Mouse (Mus musculus) Patski (cell line): ENCODE results near the gene Gm10324. TPM values are rescaled to one million over a fixed set of nuclear protein-coding genes. Genes with fewer than 3 reads are reported as not detected.
"Not testable (repeated sequence)": the region's sequence is repeated elsewhere in the genome, so short reads cannot be mapped to it uniquely, and the experiment has no call there.

Experiments
- ATAC-seq: fragments of 100-300 bp; one replicate; pipeline ENCODE4 v1.8.0; 2021
- CTCF ChIA-PET: fragments of 350-600 bp; sonication (Branson Sonifier 250); formaldehyde crosslinking; loops from one replicate; lab custom pipeline; 2022; ENCODE audit warnings: inconsistent platforms; lab: Charles Lee
- POLR2A ChIA-PET: fragments of 350-600 bp; sonication (Branson Sonifier 250); formaldehyde crosslinking; loops from one replicate; lab custom pipeline; 2022; ENCODE audit warnings: antibody characterized with exemption, inconsistent platforms; lab: Charles Lee
- DNase-seq: peaks from one replicate; pipeline ENCODE4 v3.0.0-alpha.2; 2011; ENCODE audit warnings: low read depth, low spot score
- H3K27me3 ChIP-seq: fragments of 371-371 bp; one replicate; pipeline ENCODE4 v1.5.1; 2021
- in situ Hi-C: fragments of 300-500 bp; cut with MboI; formaldehyde crosslinking; loops from 3 replicates; pipeline ENCODE4 v1.11.1; 2018; ENCODE audit warnings: low pct_unique_long_range_greater_than_20kb, mixed read lengths
- polyA plus RNA-seq: library from polyadenylated mRNA; unstranded; gene quantifications from one replicate; pipeline ENCODE4 v1.2.3, GENCODE M21; 2021

Gene Gm10324
- not detected for polyA plus RNA-seq

GRCm38 (mm10) chr13:66119247-66119646 lies at the start of gene Gm10324:
Gm10324 (plus strand) TSS chr13:66119547.
- ATAC-seq, in situ Hi-C loops, POLR2A ChIA-PET, H3K27me3 ChIP-seq, DNase-seq, CTCF ChIA-PET: not testable (repeated sequence)

Other genes starting within 250 kb of the Gm10324 start
- gene Gm10772, start 108.0 kb downstream of the Gm10324 start, polyA plus RNA-seq, result not detected